Mouse (Mus musculus) layer of hippocampus, postnatal 36 days (tissue): ENCODE measurements around the gene Dync2li1. TPM values are rescaled to one million over a fixed set of nuclear protein-coding genes. Genes with fewer than 3 reads are reported as not detected.
A peak's percentile ranks its signal among the peaks of the same experiment; 100 is the strongest.

ENCODE experiments used
- DNase-seq, 2 experiments: peaks; one replicate each; pipeline ENCODE4 v3.0.0; 2022
- total RNA-seq, 2 experiments: library from RNA; stranded (reverse); gene quantifications; 2 replicates each; pipeline ENCODE4 v1.2.3; 2021

The Dync2li1 gene
- 10 to 100 TPM; 19.1 TPM for total RNA-seq

GRCm38 (mm10) chr17:84626276-84626856 lies at the start of gene Dync2li1:
TSS of gene Dync2li1 (plus strand) at chr17:84626496.
- DNase-seq, result peak; percentile 81 to 86

- DNase-seq, result no peak
Observed at GRCm38 (mm10) chr17:84576621-84577293, 49.5 kb upstream of the Dync2li1 start.

GRCm38 (mm10) chr17:84579249-84579648 lies 47.0 kb upstream of the Dync2li1 start:
- no peak for DNase-seq

GRCm38 (mm10) chr17:84579817-84580216 lies 46.5 kb upstream of the Dync2li1 start:
- no peak for DNase-seq

- DNase-seq, result no peak
Observed at GRCm38 (mm10) chr17:84580821-84581220, 45.5 kb upstream of the Dync2li1 start.

- DNase-seq, result no peak
Observed at GRCm38 (mm10) chr17:84581740-84582414, 44.4 kb upstream of the Dync2li1 start.

GRCm38 (mm10) chr17:84584107-84584506 lies 42.2 kb upstream of the Dync2li1 start:
- no peak for DNase-seq

- DNase-seq, result peak; percentile 50 to 51
Observed at GRCm38 (mm10) chr17:84585104-84585503, 41.2 kb upstream of the Dync2li1 start.

GRCm38 (mm10) chr17:84590065-84590464 lies 36.2 kb upstream of the Dync2li1 start:
- no peak for DNase-seq

- DNase-seq, result no peak
Observed at GRCm38 (mm10) chr17:84591431-84592150, 34.7 kb upstream of the Dync2li1 start.

- no peak for DNase-seq
Observed at GRCm38 (mm10) chr17:84596015-84596441, 30.3 kb upstream of the Dync2li1 start.

- no peak for DNase-seq
Observed at GRCm38 (mm10) chr17:84596501-84596900, 29.8 kb upstream of the Dync2li1 start.

GRCm38 (mm10) chr17:84597859-84598258 lies 28.4 kb upstream of the Dync2li1 start:
- DNase-seq, result no peak

- DNase-seq, result no peak
Observed at GRCm38 (mm10) chr17:84598928-84599327, 27.4 kb upstream of the Dync2li1 start.

- no peak for DNase-seq
Observed at GRCm38 (mm10) chr17:84600051-84600983, 26.0 kb upstream of the Dync2li1 start.

GRCm38 (mm10) chr17:84601805-84602204 lies 24.5 kb upstream of the Dync2li1 start:
- DNase-seq, result peak; percentile 23 to 26

GRCm38 (mm10) chr17:84603202-84603627 lies 23.1 kb upstream of the Dync2li1 start:
- DNase-seq, result no peak

- DNase-seq, result no peak
Observed at GRCm38 (mm10) chr17:84603709-84604420, 22.4 kb upstream of the Dync2li1 start.

GRCm38 (mm10) chr17:84606976-84607375 lies 19.3 kb upstream of the Dync2li1 start:
- DNase-seq, result no peak

GRCm38 (mm10) chr17:84607617-84608016 lies 18.7 kb upstream of the Dync2li1 start:
- no peak for DNase-seq

- no peak for DNase-seq
Observed at GRCm38 (mm10) chr17:84608606-84609005, 17.7 kb upstream of the Dync2li1 start.
